Mouse (Mus musculus) heart, postnatal 0 days (tissue): Measurements from ENCODE around the gene Pam.

ENCODE experiments used
- CTCF ChIP-seq: IDR thresholded peaks from 2 replicates; pipeline ENCODE4 v1.5.1; 2016; ENCODE audit warnings: antibody characterized with exemption, control low read depth, low read depth
- EP300 ChIP-seq: IDR thresholded peaks from 2 replicates; pipeline ENCODE4 v1.6.1; 2016; ENCODE audit warnings: antibody characterized with exemption, low read depth

DNA sequence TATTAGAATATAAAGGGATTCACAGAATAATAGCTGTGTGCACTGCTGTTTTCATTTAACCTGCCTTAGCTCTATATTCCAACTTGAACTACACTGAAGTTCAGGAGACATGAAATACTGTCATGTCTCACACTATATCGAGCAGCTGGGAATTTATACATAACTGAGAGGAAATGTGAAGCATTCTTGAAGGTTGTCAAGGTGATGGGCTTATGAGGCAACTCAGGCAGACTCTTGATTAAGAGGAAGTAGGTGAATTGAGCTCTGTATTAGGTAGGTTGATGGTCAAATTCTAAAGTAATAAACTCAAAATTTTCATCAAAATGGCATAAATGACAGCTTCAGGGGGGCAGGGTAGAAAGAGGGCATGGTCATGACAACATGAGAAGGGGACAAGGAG, 29.3 kb upstream of the Pam start:
- TF ChIP-seq CTCF, result no peak
- no peak for TF ChIP-seq EP300
